Mouse (Mus musculus) heart, adult 2 months (tissue): ENCODE results near the gene Catsperb.

Experiments
- CTCF ChIP-seq: fragments of 200-600 bp; IDR thresholded peaks from 2 replicates; pipeline ENCODE4 v1.8.1; 2022; ENCODE audit warnings: antibody characterized with exemption, mild to moderate bottlenecking, moderate library complexity
- EP300 ChIP-seq: fragments of 200-500 bp; IDR thresholded peaks from 2 replicates; pipeline ENCODE4 v1.6.1; 2011; ENCODE audit warnings: low read depth, low read length, control low read depth; ENCODE audit not compliant: insufficient read depth
- POLR2A ChIP-seq: fragments of 200-500 bp; IDR thresholded peaks from 2 replicates; pipeline ENCODE4 v1.6.1; 2011; ENCODE audit warnings: mild to moderate bottlenecking, low read depth, low read length, control low read depth; ENCODE audit not compliant: insufficient read depth

DNA sequence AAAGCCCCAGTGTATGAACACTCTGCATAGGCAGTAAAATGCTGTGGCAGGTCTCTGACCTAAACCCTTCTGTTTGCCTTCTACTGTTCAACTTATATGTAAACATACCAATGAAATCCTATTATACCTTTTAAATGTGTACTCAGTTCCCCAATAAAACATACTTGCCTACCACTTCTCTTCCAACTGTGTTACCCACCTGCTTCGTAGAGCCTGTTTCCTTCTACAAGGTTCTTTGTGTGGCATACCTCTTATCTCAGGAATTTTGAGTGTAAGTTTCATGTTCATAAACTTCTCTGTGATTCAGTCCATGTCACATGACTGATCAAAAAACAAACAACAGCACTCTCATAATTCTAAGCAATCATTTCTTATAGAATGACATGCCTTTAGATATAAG lies 228.7 kb downstream of the Catsperb start:
- TF ChIP-seq POLR2A (no peak), CTCF (no peak), EP300 (no peak)
